Mouse (Mus musculus): ENCODE measurements around the gene Impdh2. TPM values are rescaled to one million over a fixed set of nuclear protein-coding genes. Genes with fewer than 3 reads are reported as not detected.
"Not testable (repeated sequence)": the region's sequence is repeated elsewhere in the genome, so short reads cannot be mapped to it uniquely, and the experiment has no call there.

The Impdh2 gene
- polyA plus RNA-seq, 1 experiment = 18.9 TPM

DNA sequence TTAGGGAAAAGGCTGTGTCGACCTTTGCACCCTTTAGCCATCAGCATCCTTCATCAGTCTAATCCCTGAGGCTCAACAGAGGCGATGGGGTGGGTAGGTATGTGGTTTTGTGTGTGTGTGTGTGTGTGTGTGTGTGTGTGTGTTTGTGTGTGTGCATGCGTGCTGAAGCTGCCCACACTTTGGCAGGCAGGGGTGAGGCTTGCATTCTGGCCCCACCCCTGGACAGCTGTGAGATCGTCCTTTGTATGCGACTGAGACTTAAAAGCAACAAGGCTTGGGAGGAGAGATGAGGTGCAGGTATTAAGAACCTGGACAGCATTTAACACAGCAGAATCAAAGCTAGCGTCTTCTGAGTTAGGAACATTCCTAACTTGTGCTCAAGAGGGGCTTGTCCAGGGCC is 16.9 kb downstream of the Impdh2 start:
- Histone ChIP-seq H3K4me1 (ENCODE audit: control insufficient read depth, insufficient read depth, insufficient read length, low read length) (peaks cover 8% of the 10 kb centered on the region), H3K27ac (replicated peaks; ENCODE audit: low read depth, low read length) (no peak overlapping the region), H3K4me3 (ENCODE audit: insufficient read depth, low read depth, low read length) (no peak overlapping the region)

DNA sequence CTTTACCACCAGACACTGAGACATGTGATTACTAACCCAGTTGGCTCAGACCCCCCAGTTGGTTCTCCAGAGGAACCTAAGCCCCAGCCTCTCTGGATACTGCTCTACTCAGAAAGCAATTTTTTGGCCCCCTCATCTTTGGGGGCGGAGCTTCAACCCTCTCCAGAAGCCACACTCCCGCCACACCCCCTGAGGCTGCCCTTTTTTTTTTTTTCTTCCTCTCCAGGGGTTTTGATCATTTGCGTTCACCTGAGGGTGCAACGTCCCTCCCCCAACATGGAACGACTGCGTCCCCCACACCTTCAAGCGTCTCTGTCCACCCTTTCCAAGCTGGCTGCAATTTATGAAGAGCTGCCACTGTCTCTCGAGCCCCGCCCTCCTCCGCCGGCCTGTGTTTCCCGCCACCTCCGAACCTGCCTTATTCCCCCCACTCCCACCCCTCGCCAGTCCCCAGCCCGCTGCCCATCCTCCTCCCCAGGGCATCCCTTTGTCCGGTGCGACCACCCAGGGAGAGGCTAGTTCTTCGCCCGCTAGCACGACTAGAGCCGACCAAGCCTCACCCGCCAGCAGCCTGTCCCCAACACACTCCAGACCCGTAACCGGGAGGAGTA is 18.0 kb downstream of the Impdh2 start:
- peaks cover 8% of the 10 kb centered on the region for H3K4me1 ChIP-seq (ENCODE audit: control insufficient read depth, insufficient read depth, insufficient read length, low read length)
- H3K4me3 ChIP-seq (ENCODE audit: insufficient read depth, low read depth, low read length) = peak overlapping the region; percentile 74
- H3K27ac ChIP-seq (replicated peaks; ENCODE audit: low read depth, low read length) = peak overlapping the region; percentile 44; the same call in 1 of the 2 replicates

GRCm38 (mm10) chr9:108578545-108579343 is 18.7 kb downstream of the Impdh2 start, which contains the start of gene Wdr6:
Gene Wdr6 (minus strand): TSS chr9:108578739.
- Histone ChIP-seq H3K27ac (replicated peaks; ENCODE audit: low read depth, low read length) (peak within 1 kb of the TSS; percentile 49), H3K4me1 (ENCODE audit: control insufficient read depth, insufficient read depth, insufficient read length, low read length) (peaks cover 8% of the 10 kb centered on the region), H3K4me3 (ENCODE audit: insufficient read depth, low read depth, low read length) (peak within 1 kb of the TSS; percentile 74)

DNA sequence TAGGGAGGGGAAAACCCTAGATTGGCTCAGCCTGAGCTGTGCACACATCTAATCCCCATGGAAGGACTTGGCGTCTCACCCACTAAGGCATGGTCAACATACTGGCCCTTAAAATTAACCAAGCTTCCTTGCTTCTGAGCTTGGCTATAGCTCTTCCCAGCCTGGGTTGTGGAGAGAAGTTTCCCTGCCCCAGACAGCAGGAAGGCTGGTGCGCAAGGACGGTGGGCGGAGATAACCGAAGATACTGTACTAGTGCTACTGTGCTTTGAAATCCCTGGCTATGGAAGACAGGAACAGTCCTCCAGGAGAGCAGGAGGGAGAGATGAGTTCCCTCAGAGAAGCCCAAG is 19.2 kb downstream of the Impdh2 start:
- H3K4me1 ChIP-seq (ENCODE audit: control insufficient read depth, insufficient read depth, insufficient read length, low read length) = peaks cover 8% of the 10 kb centered on the region
- H3K27ac ChIP-seq (replicated peaks; ENCODE audit: low read depth, low read length) = peak overlapping the region; percentile 49; the same call in 1 of the 2 replicates
- peak overlapping the region; percentile 74 for H3K4me3 ChIP-seq (ENCODE audit: insufficient read depth, low read depth, low read length)

DNA sequence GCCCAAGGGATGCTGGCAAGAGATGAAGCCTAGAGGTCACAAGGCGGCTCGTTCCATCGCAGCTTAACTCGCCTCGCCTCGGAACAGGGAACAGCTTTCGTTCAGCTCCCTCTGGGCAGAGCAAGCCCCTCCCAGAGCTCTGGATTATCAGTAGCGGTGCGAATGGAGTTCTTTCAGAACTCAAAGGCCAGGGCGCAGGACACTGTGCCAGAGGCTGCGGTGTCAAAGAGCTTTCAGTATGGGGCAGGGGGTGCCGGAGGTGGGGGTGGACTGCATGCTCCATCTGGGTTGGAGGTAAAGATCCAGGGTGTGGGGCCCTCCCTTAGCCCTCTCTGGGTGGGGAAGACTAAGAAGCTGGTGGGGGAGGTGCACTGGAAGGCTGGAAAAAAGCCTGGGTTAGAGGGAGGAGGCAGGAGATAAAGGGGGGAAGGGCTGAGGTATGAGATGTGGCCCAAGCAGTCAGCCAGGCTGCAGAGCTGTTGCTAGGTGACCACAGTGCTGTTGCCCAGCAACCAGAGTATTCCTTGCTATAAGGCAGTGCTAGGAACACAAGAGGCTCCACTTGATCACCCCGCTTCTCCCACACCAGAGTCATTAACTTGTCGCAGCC is 27.6 kb downstream of the Impdh2 start:
- Histone ChIP-seq H3K4me3 (ENCODE audit: insufficient read depth, low read depth, low read length) (no peak overlapping the region), H3K4me1 (ENCODE audit: control insufficient read depth, insufficient read depth, insufficient read length, low read length) (no peaks in the 10 kb centered on the region), H3K27ac (replicated peaks; ENCODE audit: low read depth, low read length) (no peak overlapping the region)

GRCm38 (mm10) chr9:108589229-108589628 is 29.1 kb downstream of the Impdh2 start:
- Histone ChIP-seq H3K4me1 (ENCODE audit: control insufficient read depth, insufficient read depth, insufficient read length, low read length) (no peaks in the 10 kb centered on the region), H3K27ac (replicated peaks; ENCODE audit: low read depth, low read length) (no peak overlapping the region), H3K4me3 (ENCODE audit: insufficient read depth, low read depth, low read length) (no peak overlapping the region)

GRCm38 (mm10) chr9:108591462-108591861 is 31.4 kb downstream of the Impdh2 start:
- Histone ChIP-seq H3K27ac (replicated peaks; ENCODE audit: low read depth, low read length) (no peak overlapping the region), H3K4me1 (ENCODE audit: control insufficient read depth, insufficient read depth, insufficient read length, low read length) (no peaks in the 10 kb centered on the region), H3K4me3 (ENCODE audit: insufficient read depth, low read depth, low read length) (no peak overlapping the region)

DNA sequence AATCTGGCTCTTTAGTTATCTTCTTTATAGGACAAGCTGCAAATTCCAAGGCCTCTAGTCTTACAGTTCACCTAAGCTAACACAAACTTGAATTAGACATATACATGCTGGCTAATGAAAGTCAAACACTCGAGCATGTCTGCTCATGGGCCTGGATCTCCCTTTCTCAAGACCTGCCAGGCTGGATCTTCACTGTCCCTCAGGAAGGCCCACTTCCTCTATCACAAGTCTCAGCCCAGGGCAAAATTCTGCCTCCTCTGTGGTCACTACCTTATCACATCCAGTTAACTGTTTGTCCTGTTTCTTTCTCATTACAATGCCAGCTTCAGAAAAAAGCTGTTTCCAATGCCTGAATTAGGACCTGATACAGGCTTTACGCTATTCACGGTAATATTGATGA is 34.3 kb downstream of the Impdh2 start:
- no peak overlapping the region for H3K4me3 ChIP-seq (ENCODE audit: insufficient read depth, low read depth, low read length)
- H3K4me1 ChIP-seq (ENCODE audit: control insufficient read depth, insufficient read depth, insufficient read length, low read length) = no peaks in the 10 kb centered on the region
- no peak overlapping the region for H3K27ac ChIP-seq (replicated peaks; ENCODE audit: low read depth, low read length)

DNA sequence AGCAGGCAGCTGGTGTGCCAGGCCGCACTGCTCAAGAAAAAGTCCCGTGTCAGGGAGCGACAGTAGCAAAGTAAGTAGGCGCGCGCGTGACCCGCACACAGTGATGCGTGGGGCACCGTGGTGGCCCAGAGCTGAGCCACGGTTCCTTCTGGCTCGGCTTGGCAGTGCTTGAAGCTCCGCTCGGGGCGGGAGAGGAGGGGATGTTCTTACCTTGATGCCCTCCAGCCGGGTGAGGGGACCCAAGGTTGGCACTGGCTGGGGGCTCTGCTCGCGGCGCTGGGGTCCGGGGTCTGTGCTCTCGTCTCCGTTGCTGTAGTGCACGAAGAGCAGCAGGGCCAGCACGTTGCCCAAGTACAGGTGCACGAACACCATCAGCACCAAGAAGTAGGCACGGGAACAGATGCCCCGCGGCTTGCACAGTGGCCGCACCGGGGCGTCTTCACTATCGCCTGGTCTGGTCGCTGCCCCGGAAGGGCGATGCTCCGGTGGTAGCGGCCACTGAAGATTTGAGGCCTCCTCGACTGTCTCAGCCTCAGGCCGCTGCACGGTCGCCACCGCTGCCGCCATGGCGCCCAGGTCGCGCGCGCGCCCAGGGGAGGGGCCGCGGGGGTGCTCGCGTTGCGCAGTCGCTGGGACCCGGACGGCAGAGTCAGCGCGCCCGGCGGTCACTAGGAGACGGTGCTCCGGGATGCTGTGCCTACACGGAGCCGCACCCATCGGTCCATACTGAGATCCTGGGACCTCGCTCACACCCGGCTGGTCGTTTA is 37.1 kb downstream of the Impdh2 start, which contains the start of gene P4htm:
Gene P4htm, minus strand, starts transcription at position 670 of the 767 bp plus-strand sequence.
- H3K4me3 ChIP-seq (ENCODE audit: insufficient read depth, low read depth, low read length) = peak within 1 kb of the TSS; percentile 90
- H3K4me1 ChIP-seq (ENCODE audit: control insufficient read depth, insufficient read depth, insufficient read length, low read length) = no peaks in the 10 kb centered on the region
- H3K27ac ChIP-seq (replicated peaks; ENCODE audit: low read depth, low read length) = no peak within 1 kb of the TSS

DNA sequence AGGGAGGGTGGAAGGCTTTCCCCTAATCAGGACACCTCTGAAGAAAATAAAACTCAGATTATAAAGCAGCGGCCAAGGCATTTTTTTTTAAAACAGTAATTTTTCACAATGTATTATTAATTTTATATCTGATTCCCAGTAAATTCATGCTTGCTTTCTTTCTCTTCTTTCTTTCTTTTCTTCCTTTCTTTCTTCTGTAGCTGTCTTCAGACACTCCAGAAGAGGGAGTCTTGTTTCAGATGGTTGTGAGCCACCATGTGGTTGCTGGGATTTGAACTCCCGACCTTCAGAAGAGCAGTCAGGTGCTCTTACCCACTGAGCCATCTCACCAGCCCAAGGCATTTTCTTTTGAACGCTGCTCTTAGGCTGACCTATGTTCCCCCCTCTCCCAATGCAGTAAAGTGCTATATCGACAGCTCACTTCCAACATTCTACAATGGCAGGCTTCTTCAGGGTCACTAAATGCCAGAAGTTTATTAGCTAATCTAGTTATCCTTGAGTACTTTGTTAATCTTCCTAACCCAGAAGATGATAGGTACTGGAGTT is 39.0 kb downstream of the Impdh2 start:
- H3K27ac ChIP-seq (replicated peaks; ENCODE audit: low read depth, low read length) = no peak overlapping the region
- H3K4me1 ChIP-seq (ENCODE audit: control insufficient read depth, insufficient read depth, insufficient read length, low read length) = no peaks in the 10 kb centered on the region
- no peak overlapping the region for H3K4me3 ChIP-seq (ENCODE audit: insufficient read depth, low read depth, low read length)

- no peak overlapping the region for H3K27ac ChIP-seq (replicated peaks; ENCODE audit: low read depth, low read length)
- H3K4me3 ChIP-seq (ENCODE audit: insufficient read depth, low read depth, low read length) = no peak overlapping the region
- H3K4me1 ChIP-seq (ENCODE audit: control insufficient read depth, insufficient read depth, insufficient read length, low read length) = no peaks in the 10 kb centered on the region
Observed at GRCm38 (mm10) chr9:108600011-108600410, 39.9 kb downstream of the Impdh2 start.

- no peak overlapping the region for H3K27ac ChIP-seq (replicated peaks; ENCODE audit: low read depth, low read length)
- H3K4me3 ChIP-seq (ENCODE audit: insufficient read depth, low read depth, low read length) = no peak overlapping the region
- H3K4me1 ChIP-seq (ENCODE audit: control insufficient read depth, insufficient read depth, insufficient read length, low read length) = no peaks in the 10 kb centered on the region
Observed at GRCm38 (mm10) chr9:108601986-108602385, 41.9 kb downstream of the Impdh2 start.

- H3K27ac ChIP-seq (replicated peaks; ENCODE audit: low read depth, low read length); H3K4me1 ChIP-seq (ENCODE audit: control insufficient read depth, insufficient read depth, insufficient read length, low read length); H3K4me3 ChIP-seq (ENCODE audit: insufficient read depth, low read depth, low read length): not testable (repeated sequence)
Observed at GRCm38 (mm10) chr9:108607929-108608328, 47.8 kb downstream of the Impdh2 start.

GRCm38 (mm10) chr9:108608889-108609288 is 48.8 kb downstream of the Impdh2 start:
- Histone ChIP-seq H3K4me3 (ENCODE audit: insufficient read depth, low read depth, low read length) (no peak overlapping the region), H3K27ac (replicated peaks; ENCODE audit: low read depth, low read length) (no peak overlapping the region), H3K4me1 (ENCODE audit: control insufficient read depth, insufficient read depth, insufficient read length, low read length) (no peaks in the 10 kb centered on the region)

- Histone ChIP-seq H3K4me1 (ENCODE audit: control insufficient read depth, insufficient read depth, insufficient read length, low read length) (no peaks in the 10 kb centered on the region), H3K4me3 (ENCODE audit: insufficient read depth, low read depth, low read length) (no peak overlapping the region), H3K27ac (replicated peaks; ENCODE audit: low read depth, low read length) (no peak overlapping the region)
Observed at GRCm38 (mm10) chr9:108611488-108611887, 51.4 kb downstream of the Impdh2 start.

All from brown adipose tissue, adult 24 weeks (tissue).